Mouse (Mus musculus) cerebellum, adult (tissue): ENCODE measurements at regions not wholly inside any gene's neighbourhood (a gene's known extent, or its start where the extent isn't known, plus 50 kb on each side); places are given as distances from the start of the nearest gene placed in this dataset.

Experiments used
- ATAC-seq: cut with Nextera tagmentation; 2 replicates; pipeline ENCODE4 v1.9.2; 2017; ENCODE audit warnings: mild to moderate bottlenecking, moderate library complexity, mixed read lengths; ENCODE audit not compliant: insufficient number of reproducible peaks, low FRiP score, low TSS enrichment

DNA sequence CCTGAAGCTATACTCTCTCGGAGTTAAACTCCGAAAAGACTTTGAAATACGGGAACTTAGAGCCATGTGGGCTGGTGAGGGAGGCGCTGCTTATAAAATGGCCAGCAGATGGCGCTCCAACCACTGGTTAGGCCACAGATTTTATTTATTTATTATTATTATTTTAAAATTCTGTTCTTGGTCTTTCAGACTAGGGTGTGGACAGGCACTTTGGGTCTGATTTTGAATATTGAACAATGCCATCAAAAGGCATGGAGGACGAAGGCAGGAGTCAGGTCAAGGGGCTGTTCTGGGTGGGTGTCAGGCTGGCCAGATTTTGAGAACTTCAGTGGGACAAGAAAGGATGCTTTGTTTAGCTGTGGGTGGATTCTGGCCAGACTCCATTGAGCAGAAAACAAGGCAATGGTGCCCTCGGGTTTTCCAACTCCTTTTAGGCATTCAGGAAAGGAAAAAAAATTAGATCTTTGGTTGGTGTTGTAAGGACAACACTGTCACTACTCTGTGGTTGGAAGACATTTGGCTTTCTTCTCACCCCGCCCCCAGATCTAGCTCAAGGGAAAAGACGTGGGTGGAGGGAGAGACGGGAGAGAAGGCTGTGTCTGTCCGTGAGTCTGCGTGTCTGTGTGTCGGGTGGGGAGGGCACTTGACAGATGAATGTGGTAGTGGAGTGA, 319.5 kb downstream of the Med13l start:
- ATAC-seq: no peak

DNA sequence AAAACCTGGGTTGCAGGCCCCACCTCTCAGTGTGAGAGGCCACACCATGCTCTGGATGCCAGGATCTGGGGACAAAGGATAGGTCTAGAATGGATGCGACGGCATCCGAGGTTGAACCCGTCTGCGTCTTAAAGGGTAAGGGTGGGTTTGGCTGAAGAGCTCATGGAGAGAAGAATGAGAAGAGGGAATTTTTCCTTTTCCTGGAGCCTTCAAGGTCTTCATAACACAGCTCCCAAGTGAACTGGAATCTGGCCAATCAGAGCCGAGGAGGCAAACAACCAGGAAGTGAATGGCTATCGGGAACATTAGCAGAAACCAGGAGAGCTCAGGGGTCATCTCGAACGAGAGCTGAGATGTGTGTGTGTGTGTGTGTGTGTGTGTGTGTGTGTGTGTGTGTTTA, 320.1 kb downstream of the Med13l start:
- ATAC-seq: no peak

DNA sequence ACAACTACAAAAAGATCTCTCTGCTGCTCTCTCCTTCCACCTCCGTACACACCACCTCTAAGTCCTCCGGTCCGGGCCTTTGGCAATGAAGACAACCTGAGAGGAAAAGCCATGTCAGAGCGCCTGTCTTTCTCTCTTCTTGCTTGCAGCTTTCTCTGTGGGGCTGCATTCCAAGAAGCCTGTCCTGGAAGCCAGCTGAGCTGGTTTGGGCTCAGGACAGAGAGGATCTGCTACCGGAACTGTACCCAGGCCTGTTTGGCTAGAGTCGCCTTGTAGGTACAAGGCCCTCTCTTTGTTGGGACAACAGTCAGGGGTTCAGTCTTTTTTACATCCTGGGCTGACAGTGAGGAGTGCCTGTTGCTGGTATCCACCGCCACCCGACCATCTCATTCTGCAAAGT, 321.4 kb downstream of the Med13l start:
- no peak for ATAC-seq

DNA sequence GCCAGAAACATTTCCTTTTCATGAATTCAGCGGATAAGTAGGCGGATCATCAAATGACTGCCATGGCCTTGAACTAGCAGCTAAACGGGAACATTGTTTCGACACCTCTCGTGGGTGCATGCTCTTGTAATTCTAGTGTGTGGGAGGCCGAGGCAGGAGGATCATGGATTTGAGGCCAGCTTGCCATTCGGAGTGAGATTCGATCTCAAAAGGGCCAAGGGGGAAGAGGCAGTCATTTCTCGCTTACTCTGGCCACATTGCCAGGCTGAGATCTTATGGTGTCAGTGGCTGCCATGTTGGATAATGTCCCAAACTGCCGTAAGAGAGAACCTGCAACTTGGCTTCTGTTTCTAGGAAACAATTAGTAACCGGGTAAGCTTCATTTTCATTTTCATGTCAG, 327.7 kb downstream of the Med13l start:
- ATAC-seq: no peak

DNA sequence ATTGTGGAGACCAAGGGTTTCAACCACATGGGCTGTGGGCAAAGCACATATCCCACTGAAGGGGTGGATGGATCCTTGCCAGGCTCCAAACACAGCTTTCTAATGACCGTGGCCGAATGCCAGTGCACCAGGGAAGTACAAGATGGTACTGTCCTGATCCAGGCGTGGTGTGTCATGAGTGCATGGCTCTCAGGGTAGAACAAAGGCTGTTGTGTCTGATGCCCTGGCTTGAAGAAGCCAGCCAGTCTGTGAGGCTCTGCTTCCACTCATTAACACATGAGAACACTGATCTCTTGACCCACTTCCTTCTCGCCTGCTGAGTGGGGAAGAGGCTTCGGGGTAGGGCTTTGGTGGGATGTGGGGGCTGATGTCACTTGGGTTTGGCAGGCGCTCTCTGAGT, 330.7 kb downstream of the Med13l start:
- ATAC-seq: no peak

DNA sequence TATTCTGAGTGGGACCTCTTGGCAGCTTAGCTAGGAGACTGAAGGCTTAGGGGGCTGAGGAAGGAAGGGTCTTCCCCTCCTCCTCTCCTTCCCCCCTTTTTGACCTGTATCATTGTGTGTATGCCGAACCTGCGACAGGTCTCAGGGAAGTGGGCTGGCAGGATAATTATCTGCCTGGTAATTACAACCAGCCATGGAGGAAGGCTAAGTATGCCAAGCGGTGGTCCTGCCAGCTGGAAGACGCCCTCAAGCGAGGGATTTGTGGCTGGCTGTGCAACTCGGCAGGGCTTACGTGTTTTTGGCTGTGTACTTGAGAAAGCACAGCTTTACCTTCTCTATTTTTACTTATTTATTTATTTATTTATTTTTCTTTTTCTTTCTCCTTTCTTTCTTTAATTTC, 347.7 kb downstream of the Med13l start:
- ATAC-seq: no peak

DNA sequence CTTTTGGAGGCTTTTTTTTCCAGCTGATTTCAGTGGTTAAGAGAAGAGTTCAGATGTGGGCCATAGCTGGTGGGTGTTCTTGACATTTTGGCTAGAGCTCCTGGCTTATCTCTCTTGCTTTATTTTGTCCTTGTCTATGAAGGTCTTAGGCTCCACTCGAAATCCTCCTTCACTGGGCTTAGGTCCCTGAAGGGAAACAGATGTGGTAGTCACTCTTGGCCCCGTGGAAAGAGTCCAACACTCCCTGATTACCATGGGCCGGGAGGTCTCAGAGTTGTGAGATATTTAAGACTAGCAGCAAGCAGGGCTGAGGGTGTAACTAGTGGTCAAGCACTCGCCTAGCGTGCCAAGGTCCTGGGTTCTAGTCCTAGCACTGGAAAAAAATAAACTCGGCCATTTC, 349.3 kb downstream of the Med13l start:
- ATAC-seq: no peak

DNA sequence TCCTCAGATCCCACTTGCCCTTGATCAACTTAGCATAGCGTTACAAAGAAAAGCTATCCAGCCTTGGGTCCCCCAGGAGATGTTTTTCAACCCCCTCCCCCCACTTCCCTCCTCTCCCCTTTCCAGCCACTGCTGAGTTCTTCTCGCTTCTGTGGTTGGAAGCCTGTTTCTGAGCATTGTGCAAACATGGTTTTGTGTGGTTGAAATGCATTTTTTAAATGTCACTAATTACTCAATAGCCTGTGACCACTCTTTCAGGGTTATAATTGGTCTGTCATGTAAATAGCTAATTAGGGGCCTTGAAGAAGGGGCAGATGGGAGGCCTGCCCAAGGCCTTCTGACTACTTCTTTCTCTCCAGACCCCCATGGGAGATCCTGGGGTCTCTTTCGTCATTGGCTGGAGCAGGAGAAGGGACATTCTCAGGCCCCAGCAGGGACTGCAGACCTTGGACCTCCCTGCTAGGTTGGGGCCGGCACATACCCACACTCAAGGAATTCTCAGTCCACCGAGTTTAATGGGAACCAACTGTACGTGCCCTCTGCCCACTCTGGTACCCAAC, 353.8 kb downstream of the Med13l start:
- no peak for ATAC-seq

DNA sequence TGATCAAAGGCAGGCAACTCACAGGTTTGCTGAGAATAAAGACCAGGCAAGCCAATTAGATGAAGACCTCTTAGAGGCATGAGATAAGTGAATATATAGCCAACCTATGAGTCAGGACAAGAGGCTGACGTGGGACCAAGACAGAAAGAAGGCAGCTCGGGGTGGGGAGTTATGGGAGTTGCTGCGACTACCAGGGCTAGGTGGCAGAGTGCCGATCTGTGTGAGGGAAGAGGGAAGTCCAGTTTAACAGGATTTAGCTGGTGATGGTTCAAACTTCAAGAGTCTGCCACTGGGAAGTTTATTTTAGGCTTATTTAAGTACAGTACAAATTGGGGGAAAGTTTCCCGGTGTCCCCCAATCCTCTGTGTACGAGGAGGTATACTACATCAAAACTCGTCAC, 362.9 kb downstream of the Med13l start:
- no peak for ATAC-seq

DNA sequence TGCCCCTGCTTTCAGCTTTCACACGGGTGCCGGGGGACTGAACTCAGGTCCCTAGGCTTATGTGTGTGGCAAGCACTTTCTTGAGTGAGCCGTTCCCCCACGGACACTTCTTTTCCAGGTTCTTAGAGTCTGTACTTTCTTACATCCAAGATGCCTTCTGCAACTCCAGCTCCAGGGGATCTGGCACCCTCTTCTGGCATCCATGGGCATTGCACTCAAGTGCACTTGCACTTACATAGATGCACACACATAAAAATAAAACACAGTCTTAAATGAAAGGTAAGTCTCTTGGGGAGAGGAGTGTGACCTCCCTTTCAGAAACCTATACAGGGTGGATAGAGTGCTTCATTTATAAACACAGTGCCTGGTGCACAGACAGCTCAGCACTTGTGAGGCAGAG, 368.6 kb downstream of the Med13l start:
- no peak for ATAC-seq

DNA sequence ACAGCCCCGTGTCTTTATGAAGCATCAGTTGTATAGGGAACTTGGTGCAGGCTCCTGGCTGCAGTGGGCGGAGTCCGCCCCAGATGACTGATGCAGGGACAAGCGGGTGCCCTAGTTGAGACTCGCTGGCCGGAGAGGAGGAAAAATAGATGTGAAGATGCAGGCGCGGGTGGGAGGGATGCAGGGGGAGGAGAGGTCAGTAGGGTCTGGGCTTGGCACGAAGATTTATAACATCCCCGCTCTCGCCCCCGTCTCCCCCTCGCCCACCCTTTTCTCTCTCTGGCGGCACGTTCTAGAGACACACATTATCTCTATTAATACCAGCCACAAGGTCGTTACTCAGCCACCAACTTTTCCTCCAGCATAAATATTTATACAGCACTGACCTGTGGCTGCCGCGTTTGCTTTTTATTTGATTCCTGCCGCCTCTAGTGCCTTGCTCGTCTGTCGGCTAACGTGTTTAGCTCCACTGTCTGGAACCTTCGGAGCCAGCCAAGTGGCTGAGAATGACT, 369.6 kb downstream of the Med13l start:
- ATAC-seq: no peak

DNA sequence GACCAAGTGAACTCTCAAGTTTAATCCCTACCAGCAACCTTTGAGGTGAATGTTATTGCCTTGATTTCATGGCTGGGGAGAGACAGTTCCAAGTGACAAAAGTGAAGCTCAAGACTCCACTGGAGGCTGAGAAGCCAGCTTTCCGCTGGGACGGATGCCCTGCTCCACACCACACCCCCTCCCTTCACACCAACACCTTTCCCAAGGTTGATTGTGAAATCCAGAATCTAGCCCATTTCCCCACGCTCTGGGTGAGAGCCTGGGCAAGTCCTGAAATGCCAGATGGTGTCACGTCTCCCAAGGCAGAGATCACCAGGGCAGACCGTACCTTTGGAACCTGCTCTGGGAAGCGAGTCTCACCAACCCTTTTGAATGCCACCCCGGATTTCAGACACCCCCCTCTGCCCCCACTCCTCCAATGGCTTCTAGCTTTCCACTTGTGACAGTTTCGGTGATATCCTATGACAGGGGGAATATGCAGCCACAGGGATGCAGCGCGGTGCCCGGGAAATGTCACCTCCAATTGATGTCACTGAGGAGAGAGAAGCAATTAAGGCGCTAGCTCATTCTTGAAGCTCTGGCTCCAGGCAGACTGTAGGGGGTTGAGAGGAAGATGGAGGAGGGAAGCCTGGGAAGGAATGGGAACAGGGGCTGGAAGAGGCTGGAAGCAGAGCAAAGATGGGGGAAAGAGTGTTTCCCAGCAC, 379.0 kb downstream of the Med13l start:
- ATAC-seq: no peak

DNA sequence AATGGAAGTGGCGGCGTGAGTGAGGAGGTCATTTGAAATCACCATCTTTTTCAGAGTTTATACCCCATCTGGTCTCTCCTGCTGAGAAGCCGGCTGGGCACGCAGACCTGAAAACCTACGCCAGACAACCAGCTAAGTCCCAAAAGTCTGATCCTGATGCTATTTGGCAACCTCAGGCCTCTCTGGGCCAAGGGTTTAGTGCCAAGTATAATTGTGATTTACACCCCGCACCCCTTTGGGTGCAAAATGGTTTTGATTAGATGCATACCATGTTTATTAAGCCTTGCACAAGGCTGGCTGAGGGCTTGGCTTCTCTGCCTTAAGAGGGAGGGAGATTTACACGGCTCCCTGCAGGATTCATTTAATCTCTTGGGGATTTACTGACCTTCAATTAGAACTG, 383.8 kb downstream of the Med13l start:
- no peak for ATAC-seq

DNA sequence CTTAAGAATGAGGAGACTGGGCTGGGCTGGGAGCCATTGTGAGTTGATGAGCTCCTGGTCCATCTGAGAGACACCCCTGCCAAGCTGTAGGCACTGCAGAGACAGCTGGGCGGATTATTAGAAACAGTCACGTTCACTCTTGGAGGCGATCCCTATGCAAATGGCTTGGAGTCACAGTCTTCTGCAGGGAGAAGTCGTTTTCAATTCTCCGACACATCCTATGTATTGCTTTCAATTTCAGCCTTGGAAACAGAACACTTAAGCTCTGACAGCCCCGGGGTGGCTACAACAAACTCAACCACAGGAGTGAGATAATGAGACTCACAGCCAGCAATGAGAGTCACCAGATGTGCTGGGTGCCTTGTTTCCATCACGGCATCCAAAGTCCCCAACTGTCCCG, 385.6 kb downstream of the Med13l start:
- ATAC-seq: no peak

DNA sequence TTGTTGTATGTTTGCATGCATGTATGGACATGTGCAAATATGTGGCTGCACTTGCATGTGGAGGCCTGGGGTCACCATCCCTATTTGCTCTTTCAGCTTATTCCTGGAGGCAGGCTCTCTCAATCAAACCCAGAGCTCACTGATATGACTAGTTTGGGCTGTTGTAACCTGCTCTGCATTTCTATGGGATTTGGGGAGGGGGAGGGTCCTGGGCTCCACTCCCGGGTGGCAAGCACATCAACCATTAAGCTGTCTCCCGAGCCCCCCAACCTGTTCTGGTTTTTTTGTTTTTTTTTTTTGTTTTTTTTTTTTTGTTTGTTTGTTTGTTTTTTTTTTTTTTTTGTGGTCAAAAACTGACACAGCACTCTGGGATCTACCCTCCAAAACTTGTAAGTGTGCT, 386.5 kb downstream of the Med13l start:
- no peak for ATAC-seq

DNA sequence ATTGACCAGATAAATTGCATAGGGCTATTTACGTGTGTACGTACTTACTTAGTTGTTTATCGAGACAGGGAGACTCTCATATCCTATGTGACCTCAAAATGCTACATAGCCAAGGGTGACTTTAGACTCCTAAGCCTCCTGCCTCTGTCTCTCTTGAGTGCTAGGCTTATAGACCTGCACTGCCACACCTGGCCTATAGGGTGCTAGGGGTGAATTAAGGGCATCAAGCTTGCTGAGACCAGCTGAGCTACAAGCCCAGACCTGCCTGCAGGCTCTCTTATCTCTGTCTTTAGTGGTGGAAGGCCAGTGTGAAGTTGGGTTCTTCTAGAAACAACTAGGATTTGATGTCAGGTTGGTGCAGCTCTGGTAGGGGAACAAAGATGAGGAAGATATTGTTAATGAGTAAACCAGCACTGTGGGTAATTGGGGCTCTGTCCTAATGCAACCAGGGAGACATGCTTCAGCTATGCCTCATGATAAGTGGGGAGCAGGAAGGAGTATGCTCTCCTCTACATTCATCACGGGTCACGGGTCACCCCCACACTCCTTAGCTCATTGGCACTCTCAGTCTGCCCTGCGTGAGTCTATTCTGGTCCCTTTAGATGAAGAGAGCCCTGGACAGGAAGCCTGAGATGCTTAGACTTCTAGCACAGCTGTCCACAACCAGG, 387.8 kb downstream of the Med13l start:
- ATAC-seq: no peak

DNA sequence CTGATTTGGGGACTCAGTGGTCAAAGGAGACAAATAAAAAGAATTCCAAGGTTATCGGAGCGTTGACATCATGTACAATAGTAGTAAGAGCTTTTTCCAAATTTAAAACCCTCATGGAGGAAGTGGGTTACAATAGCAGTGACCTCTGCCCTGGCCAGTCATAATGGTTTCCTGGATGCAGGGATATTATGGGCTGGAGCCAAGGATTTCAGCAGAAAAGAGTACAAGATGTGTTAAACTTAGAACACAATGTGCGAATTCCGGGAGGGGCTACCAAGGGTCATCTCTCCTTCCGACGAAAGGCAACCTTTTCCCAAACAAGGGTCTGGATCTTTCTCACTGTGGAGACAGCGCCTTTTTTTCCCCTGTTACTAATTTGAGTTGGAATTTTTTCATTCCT, 390.6 kb downstream of the Med13l start:
- ATAC-seq: no peak

DNA sequence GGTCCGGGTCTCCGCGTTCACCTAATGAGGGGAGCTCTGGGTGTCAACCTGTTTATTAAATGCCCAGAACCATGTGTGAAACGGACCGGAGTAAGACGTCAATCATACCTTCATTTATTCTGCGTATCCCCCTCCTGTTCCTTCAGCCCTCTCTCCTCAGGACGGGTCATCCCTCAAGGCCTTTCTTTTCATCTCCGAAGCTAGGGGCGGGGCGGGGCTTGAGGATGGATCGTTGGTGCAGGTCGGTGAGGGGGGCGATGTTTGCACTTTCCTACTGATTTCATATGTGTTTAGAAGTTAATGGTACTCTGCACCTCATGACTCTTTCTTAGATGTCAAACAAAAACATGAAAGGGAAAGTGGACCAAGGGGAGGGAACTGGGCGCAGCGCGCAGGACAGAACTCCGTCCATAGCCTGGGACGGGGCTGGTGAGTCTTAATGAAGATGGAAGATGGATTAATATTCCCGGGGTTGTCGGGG, 400.1 kb downstream of the Med13l start:
- no peak for ATAC-seq

DNA sequence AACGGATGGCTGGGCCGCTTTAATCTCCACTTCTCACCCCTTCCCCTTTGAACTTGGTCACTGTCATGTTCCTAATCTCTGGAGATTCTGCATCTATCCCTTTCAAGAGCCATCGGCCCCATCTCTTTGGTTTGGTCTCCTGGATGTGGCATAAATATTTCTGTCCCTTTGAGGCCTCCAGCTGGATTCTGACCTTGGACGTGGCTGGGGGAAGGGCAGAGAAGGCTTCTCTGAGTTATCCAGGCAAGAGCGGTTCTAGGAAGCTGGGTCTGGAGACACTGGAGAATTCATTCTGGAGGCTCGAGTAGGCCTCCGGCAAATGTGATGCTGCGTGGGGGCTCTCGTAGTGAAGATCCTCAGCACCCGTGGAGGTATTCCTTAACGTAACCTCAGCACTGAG, 400.6 kb downstream of the Med13l start:
- no peak for ATAC-seq

DNA sequence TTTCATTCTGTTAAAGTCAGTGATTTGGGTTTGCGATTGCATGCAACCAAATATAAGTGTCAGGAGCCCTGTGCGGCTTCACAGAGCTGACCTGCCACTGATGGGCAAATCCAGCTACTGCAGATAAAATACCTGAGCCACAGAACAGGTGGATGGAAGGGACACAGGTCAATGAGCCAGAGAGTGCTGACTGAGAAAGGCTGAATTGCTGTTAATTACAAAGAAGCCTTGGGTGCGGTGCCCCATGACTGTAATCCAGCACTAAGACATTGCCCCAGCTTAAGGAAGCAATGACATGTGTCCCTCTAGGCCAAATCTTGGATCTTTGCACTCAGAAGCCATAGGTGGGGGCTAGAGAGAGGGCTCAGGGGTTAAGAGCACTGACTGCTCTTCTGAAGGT, 401.7 kb downstream of the Med13l start:
- no peak for ATAC-seq

DNA sequence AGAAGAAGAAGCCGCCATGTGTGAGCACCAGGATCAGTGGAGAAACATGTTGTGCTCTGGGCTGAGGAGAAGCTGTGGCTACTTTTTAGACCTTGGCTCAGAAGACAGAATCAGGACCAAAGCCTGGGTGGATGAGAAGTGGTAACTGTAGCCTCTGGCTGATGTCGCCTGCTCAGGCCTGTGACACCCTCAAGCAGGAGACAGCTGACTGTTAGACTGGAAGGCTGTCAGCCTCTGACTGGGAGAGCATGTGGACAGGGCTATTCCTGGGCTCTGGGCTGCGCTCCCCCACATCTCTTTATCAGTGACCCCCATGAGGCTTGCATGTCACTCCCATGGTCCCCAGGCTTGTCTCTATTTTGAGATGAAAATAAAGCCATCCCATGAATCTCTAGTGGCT, 402.5 kb downstream of the Med13l start:
- ATAC-seq: no peak
